Mouse (Mus musculus) liver, adult (tissue): ENCODE data around the gene Lrrc4b.
A peak's percentile ranks its signal among the peaks of the same experiment; 100 is the strongest.

Experiments
- GATA4 ChIP-seq: IDR thresholded peaks from 2 replicates; pipeline ENCODE4 v1.6.1; 2014; ENCODE audit warnings: mild to moderate bottlenecking, low read length; ENCODE audit not compliant: insufficient replicate concordance

Lrrc4b gene

GRCm38 (mm10) chr7:44484841-44485571 is 56.2 kb downstream of the Lrrc4b start:
- no peak for TF ChIP-seq GATA4

GRCm38 (mm10) chr7:44485572-44486195 is 56.9 kb downstream of the Lrrc4b start:
- TF ChIP-seq GATA4 = no peak

- TF ChIP-seq GATA4 = no peak
Observed at GRCm38 (mm10) chr7:44486927-44487575, 58.2 kb downstream of the Lrrc4b start.

GRCm38 (mm10) chr7:44487936-44488335 is 59.1 kb downstream of the Lrrc4b start:
- no peak for TF ChIP-seq GATA4

- no peak for TF ChIP-seq GATA4
Observed at GRCm38 (mm10) chr7:44488545-44488944, 59.7 kb downstream of the Lrrc4b start.

- TF ChIP-seq GATA4 = no peak
Observed at GRCm38 (mm10) chr7:44490281-44490680, 61.5 kb downstream of the Lrrc4b start.

- no peak for TF ChIP-seq GATA4
Observed at GRCm38 (mm10) chr7:44491391-44491790, 62.6 kb downstream of the Lrrc4b start.

- no peak for TF ChIP-seq GATA4
Observed at GRCm38 (mm10) chr7:44492166-44492826, 63.5 kb downstream of the Lrrc4b start.

- TF ChIP-seq GATA4 = no peak
Observed at GRCm38 (mm10) chr7:44494681-44495080, 65.9 kb downstream of the Lrrc4b start.

- TF ChIP-seq GATA4 = no peak
Observed at GRCm38 (mm10) chr7:44495086-44495485, 66.3 kb downstream of the Lrrc4b start.

GRCm38 (mm10) chr7:44495992-44496770 is 67.4 kb downstream of the Lrrc4b start, which contains the start of the genes Emc10 and Fam71e1:
TSS of gene Emc10 (minus strand) at chr7:44496529.
TSS of gene Fam71e1 (plus strand) at chr7:44496581.
- TF ChIP-seq GATA4 = no peak; the same call in 1 of the 2 replicates

- no peak; the same call in 1 of the 2 replicates for TF ChIP-seq GATA4
Observed at GRCm38 (mm10) chr7:44496771-44497109, 67.9 kb downstream of the Lrrc4b start.

GRCm38 (mm10) chr7:44497361-44498055 is 68.7 kb downstream of the Lrrc4b start:
- peak; percentile 91 for TF ChIP-seq GATA4

GRCm38 (mm10) chr7:44498922-44499321 is 70.1 kb downstream of the Lrrc4b start:
- no peak for TF ChIP-seq GATA4

GRCm38 (mm10) chr7:44500046-44500445 is 71.2 kb downstream of the Lrrc4b start:
- no peak for TF ChIP-seq GATA4
